Mouse (Mus musculus): ENCODE data around the gene Cacnb2. TPM values are rescaled to one million over a fixed set of nuclear protein-coding genes. Genes with fewer than 3 reads are reported as not detected.
A peak's percentile ranks its signal among the peaks of the same experiment; 100 is the strongest.

The Cacnb2 gene
- total RNA-seq (2021) (10 to 100 TPM; 29.5 to 42.5 TPM), polyA plus RNA-seq (2012; rRNA removed) (11.2 and 16.2 TPM in 2 replicates)
- long read RNA-seq, partial matches to known transcripts = 1 of 2 reads
- long read RNA-seq, other reads (novel, unspliced or antisense) = 1 of 2 reads

GRCm38 (mm10) chr2:14602788-14603187 is at the start of gene Cacnb2:
Gene Cacnb2 (plus strand): TSS chr2:14603088.
- DNase-seq = no peak

GRCm38 (mm10) chr2:14568020-14568419 is 34.9 kb upstream of the Cacnb2 start:
- no peak for DNase-seq

GRCm38 (mm10) chr2:14571300-14571699 is 31.6 kb upstream of the Cacnb2 start:
- no peak for DNase-seq

GRCm38 (mm10) chr2:14589541-14589940 is 13.3 kb upstream of the Cacnb2 start:
- no peak for DNase-seq

- DNase-seq = no peak
Observed at GRCm38 (mm10) chr2:14597909-14598563, 4.9 kb upstream of the Cacnb2 start.

- DNase-seq = peak; percentile 92
Observed at GRCm38 (mm10) chr2:14603784-14604781, 1.2 kb downstream of the Cacnb2 start.

- DNase-seq = peak; percentile 73
Observed at GRCm38 (mm10) chr2:14604791-14605190, 1.9 kb downstream of the Cacnb2 start.

GRCm38 (mm10) chr2:14605207-14605606 is 2.3 kb downstream of the Cacnb2 start:
- DNase-seq = no peak

- DNase-seq = peak; percentile 34
Observed at GRCm38 (mm10) chr2:14608606-14609005, 5.7 kb downstream of the Cacnb2 start.

- DNase-seq = no peak
Observed at GRCm38 (mm10) chr2:14612705-14613104, 9.8 kb downstream of the Cacnb2 start.

GRCm38 (mm10) chr2:14616361-14616760 is 13.5 kb downstream of the Cacnb2 start:
- DNase-seq = no peak

- DNase-seq = no peak
Observed at GRCm38 (mm10) chr2:14620120-14620853, 17.4 kb downstream of the Cacnb2 start.

- peak; percentile 60 for DNase-seq
Observed at GRCm38 (mm10) chr2:14620891-14621290, 18.0 kb downstream of the Cacnb2 start.

- no peak for DNase-seq
Observed at GRCm38 (mm10) chr2:14623820-14624219, 20.9 kb downstream of the Cacnb2 start.

- DNase-seq = no peak
Observed at GRCm38 (mm10) chr2:14629814-14630492, 27.1 kb downstream of the Cacnb2 start.

- DNase-seq = no peak
Observed at GRCm38 (mm10) chr2:14631590-14631989, 28.7 kb downstream of the Cacnb2 start.

GRCm38 (mm10) chr2:14633202-14633601 is 30.3 kb downstream of the Cacnb2 start:
- DNase-seq = no peak

GRCm38 (mm10) chr2:14639266-14639665 is 36.4 kb downstream of the Cacnb2 start:
- DNase-seq = no peak

- no peak for DNase-seq
Observed at GRCm38 (mm10) chr2:14639877-14640276, 37.0 kb downstream of the Cacnb2 start.

- peak; percentile 18 for DNase-seq
Observed at GRCm38 (mm10) chr2:14641040-14641439, 38.2 kb downstream of the Cacnb2 start.

- peak; percentile 44 for DNase-seq
Observed at GRCm38 (mm10) chr2:14651268-14651667, 48.4 kb downstream of the Cacnb2 start.

Measured in adrenal gland, adult 2 months (tissue).